Mouse (Mus musculus) T-helper 17 cell (primary cell): ENCODE measurements around the gene Psg16.
"Not testable (repeated sequence)": the region's sequence is repeated elsewhere in the genome, so short reads cannot be mapped to it uniquely, and the experiment has no call there.

ENCODE experiments used
- in situ Hi-C, 2 experiments: fragments of 300-600 bp; cut with MboI, MseI; formaldehyde crosslinking; loops; 1 replicate in 1 of 2; 2 replicates in 1 of 2; pipeline ENCODE4 v1.15.1; 2025; ENCODE audit warnings: high pct_unique_total_duplicates in 2 of 2

The Psg16 gene

DNA sequence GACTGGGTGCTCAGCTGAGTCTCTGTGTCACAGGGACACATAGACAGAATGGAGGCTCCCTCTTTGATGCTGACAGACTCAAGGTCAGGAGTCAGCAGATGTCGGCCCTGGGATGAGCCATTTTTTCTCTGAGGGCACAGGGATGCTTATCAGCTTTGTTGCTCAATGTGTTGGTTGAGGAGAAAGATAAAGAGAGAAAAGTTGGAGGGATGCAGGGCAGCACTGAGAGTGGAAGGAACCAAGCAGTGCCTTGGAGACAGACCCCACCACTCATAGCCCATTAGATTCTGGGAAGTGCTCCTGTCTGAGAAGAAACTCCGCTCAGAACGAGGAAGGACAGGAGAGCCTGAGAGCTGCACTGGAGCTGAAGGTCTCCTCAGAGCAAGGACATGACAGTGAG lies 13.9 kb downstream of the Psg16 start:
- in situ Hi-C loops = no loop called here

DNA sequence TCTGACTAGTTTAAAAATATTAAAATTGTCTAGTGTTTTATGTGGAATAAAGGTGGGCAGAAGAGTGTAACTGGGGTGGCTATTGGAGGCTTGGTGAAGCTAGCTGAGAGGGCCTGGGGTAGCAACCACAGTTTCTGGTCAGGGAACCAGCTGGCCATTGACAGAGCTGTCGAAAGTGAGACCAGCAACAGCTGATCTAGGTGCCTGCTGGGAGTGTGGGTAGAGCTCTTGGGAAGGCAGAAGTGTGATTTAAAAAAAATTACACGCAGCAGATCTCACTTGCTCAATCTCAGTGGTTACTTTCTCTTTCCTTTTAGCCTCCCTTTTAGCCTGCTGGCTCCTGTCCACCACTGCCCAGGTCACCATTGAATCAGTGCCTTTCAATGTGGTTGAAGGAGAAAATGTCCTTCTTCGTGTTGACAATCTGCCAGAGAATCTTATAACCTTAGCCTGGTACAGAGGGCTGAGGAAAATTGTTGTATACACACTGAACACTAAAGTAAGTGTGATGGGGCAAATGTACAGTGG lies 16.3 kb downstream of the Psg16 start:
- in situ Hi-C loops = no loop called here

DNA sequence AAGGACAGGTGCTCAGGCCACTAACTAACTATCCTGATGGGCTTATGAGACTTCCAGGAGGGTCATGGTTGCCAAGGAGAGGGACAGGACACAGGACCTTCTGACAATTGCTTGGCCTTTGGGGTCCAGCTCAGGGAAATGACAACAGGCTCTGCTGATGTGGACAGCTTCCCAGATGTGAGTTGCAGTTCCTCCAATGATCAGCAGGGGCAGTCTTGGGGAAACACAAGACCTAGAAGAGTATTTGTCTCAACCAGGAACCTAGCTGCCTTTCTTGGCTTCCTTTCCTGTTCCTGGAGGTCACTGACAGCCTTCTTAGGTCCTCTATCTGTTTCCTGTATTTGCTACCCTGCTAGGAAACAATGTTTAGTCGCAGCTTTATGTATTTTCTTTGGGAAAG lies 17.4 kb downstream of the Psg16 start:
- in situ Hi-C loops = no loop called here

DNA sequence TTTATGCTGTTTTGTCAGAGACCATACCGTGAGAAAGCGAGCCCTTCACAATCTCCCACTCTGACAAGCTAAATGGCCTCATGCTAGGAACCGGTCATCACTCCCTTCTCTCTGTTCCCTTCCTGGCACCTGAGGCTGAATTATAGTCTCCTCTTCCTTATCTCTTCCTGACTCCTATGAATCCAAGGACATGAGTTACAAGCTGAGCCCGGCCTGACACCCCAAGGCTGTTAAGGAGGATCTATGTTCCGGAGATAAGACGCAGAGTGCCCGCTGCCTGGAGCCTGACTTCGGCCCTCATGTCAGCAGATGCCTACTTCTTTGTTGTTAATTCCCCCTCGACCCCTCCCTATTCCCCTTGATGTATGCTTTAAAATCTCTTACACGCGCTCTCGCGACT lies 27.8 kb downstream of the Psg16 start:
- in situ Hi-C loops = not testable (repeated sequence)

DNA sequence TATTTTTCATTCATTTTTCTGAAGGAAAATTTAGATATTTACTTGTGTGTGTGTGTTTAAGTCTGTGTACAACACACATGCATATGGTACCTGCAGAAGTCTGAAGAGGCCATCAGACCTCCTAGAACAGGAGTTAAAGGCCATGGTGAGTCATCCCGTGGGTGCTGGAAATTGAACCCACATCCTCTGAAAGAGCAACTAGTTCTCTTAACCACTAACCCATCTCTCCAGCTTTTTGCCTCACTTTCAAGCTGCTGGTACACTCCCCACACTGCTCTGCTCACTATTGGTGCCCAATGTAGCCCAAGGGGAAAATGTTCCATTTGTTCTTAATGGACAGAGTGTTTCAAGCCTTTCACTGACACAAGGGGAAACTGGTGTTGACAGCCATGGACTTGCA lies 61.5 kb downstream of the Psg16 start:
- in situ Hi-C loops = no loop called here

DNA sequence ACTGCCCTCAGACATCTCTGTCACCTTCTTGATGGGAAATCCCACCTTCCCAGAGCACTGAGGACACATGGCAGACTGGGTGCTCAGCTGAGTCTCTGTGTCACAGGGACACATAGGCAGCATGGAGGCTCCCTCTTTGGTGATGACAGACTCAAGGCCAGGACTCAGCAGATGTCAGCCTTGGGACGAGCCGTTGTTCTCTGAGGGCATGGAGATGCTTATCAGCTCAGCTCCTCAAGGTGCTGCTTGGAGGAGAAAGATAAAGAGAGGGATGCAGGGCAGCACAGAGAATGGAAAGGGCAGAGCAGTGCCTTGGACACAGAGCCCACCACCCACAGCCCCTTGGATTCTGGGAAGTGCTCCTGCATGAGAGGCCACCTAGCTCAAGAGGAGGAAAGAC lies 76.1 kb downstream of the Psg16 start, which contains the start of gene Ceacam3:
TSS of gene Ceacam3 (plus strand) at position 352 of the 400 bp plus-strand sequence.
- in situ Hi-C loops = no loop called here

DNA sequence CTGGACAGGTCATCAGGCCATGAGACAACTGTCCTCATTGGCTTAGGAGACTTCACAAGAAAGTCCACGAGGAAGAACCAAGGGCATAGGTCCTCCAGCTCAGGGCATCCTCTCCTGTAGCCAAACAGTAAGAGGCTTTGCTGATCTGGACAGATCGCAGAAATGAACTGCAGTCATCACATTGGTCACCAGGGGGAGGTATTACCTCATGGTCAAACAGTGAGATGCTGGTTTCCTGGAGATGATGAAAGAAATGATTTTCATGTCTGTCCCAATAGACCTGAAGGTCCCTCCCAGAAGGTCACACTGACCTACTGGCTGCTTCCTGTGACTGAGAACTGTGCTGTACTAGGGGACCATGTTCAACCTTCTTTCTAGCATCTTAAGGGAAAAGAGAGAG lies 81.8 kb downstream of the Psg16 start:
- in situ Hi-C loops = no loop called here

DNA sequence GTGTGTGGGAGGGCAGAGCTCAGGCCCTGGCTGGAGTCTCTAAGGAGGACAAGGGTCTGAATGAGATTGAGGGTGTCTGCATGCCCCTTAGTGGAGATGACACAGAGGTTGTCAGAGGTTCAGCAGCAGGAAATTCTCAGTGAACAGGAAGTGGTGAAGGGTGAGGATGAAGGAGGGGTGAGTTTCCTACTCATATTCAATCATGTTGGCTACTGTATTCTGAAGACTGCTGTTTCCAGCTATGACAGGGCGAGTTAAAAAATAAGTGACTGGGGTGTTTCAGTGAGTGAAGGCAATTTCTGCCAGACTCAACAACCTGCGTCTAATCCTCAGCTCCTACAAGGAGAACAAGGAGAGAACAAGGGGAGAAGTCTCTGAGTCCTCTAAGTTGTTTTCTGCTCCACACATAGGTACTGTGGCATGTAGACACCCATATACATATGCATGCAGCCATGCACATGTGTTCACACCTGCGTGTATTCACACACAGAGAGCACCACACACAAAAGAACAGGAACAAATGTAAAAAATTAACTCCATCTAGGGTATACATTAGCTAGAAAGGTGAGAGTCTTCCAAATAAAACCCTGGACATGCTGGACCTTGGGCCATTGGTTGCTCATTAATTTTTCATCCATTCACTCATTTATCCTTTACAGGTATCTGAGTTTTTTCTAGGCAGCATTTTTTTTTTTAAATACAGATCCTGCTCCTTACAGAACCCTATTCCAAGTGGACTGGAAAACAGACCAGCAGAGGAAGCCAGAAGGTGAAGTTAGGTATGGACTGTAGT lies 83.2 kb downstream of the Psg16 start:
- in situ Hi-C loops = no loop called here

DNA sequence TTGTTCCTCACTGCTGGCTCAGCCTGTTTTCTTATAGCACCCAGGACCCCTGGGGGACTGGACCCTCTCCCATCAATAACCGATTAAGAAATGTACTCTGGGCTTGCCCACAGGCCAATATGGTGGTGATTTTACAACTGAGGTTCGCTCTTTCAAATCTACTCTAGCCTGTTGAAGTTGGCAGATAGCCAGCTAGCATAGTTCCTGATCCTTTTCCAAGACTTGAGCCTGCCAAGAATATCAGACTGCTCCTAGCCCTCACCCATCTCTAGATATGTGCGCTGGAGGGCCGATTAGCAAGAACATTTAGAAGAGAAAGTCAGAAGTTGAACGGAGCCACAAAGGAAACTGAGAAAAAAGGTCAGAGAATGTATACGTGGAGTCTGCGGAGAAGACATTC lies 85.2 kb downstream of the Psg16 start:
- in situ Hi-C loops = no loop called here

DNA sequence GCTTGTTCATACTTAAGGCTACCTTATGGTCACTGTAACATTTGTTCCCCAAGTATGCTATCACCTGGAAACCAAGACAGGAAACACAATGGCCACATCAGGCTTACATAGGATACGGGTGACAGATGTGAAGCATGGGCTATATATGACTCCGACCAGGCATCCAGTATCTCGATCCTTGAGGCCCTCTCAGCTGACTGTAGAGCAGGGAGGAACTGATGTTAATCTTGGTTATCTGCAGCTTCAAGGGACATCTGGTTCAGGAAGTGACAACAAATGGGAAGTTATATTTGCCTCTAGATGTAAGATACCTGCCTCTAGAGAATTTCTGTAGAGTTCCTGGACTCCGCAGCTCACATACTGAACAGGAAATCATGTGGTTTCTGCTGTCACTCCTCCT lies 98.0 kb downstream of the Psg16 start:
- in situ Hi-C loops = no loop called here
